Mouse (Mus musculus): ENCODE data around the gene Kcnk16. TPM values are rescaled to one million over a fixed set of nuclear protein-coding genes. Genes with fewer than 3 reads are reported as not detected.

Kcnk16 gene
- polyA plus RNA-seq, 1 experiment from 2014 or later: not detected

- H3K9me3 ChIP-seq (ENCODE audit: low read length): no peaks in the 10 kb centered on the region
- H3K36me3 ChIP-seq (ENCODE audit: insufficient read depth, low read length): no peaks in the 10 kb centered on the region
- TF ChIP-seq CTCF (IDR thresholded peaks at IDR 0.05) (no peak), EP300 (IDR thresholded peaks at IDR 0.05) (no peak)
- ATAC-seq (no peak), DNase-seq (ENCODE audit: low spot score) (no peak)
- 87% methylated on average over 1 of the region's 1 CpGs for WGBS
- no peak overlapping the region for H3K9ac ChIP-seq (replicated peaks; ENCODE audit: low read depth)
- no peak overlapping the region for H3K4me3 ChIP-seq (ENCODE audit: low read depth, low read length)
- H3K27me3 ChIP-seq (replicated peaks; ENCODE audit: insufficient read depth, low read length): no peaks in the 10 kb centered on the region
- H3K27ac ChIP-seq (ENCODE audit: low read length): no peak overlapping the region
- no peaks in the 10 kb centered on the region for H3K4me1 ChIP-seq (ENCODE audit: insufficient read depth, low read depth, low read length)
- no peak overlapping the region for H3K4me2 ChIP-seq (replicated peaks; ENCODE audit: low read depth, low read length)
These were observed 49.1 kb downstream of the Kcnk16 start for GRCm38 (mm10) chr14:20219849-20220248.

GRCm38 (mm10) chr14:20217299-20217864, 51.6 kb downstream of the Kcnk16 start:
- Histone ChIP-seq H3K27ac (ENCODE audit: low read length) (no peak overlapping the region), H3K9ac (replicated peaks; ENCODE audit: low read depth) (no peak overlapping the region), H3K36me3 (ENCODE audit: insufficient read depth, low read length) (no peaks in the 10 kb centered on the region), H3K9me3 (ENCODE audit: low read length) (no peaks in the 10 kb centered on the region), H3K4me3 (ENCODE audit: low read depth, low read length) (no peak overlapping the region), H3K4me1 (ENCODE audit: insufficient read depth, low read depth, low read length) (no peaks in the 10 kb centered on the region), H3K27me3 (replicated peaks; ENCODE audit: insufficient read depth, low read length) (no peaks in the 10 kb centered on the region), H3K4me2 (replicated peaks; ENCODE audit: low read depth, low read length) (no peak overlapping the region)
- 53% methylated on average over 3 of the region's 3 CpGs for WGBS
- DNase-seq (ENCODE audit: low spot score) (no peak), ATAC-seq (no peak)
- no peak for TF ChIP-seq EP300 (IDR thresholded peaks at IDR 0.05)
- no peak for TF ChIP-seq CTCF (IDR thresholded peaks at IDR 0.05)

- WGBS: 73% methylated on average over 7 of the region's 7 CpGs
- ATAC-seq (no peak), DNase-seq (ENCODE audit: low spot score) (no peak)
- Histone ChIP-seq H3K9ac (replicated peaks; ENCODE audit: low read depth) (no peak overlapping the region), H3K9me3 (ENCODE audit: low read length) (no peaks in the 10 kb centered on the region), H3K27me3 (replicated peaks; ENCODE audit: insufficient read depth, low read length) (no peaks in the 10 kb centered on the region), H3K36me3 (ENCODE audit: insufficient read depth, low read length) (no peaks in the 10 kb centered on the region), H3K4me1 (ENCODE audit: insufficient read depth, low read depth, low read length) (no peaks in the 10 kb centered on the region), H3K27ac (ENCODE audit: low read length) (no peak overlapping the region), H3K4me2 (replicated peaks; ENCODE audit: low read depth, low read length) (no peak overlapping the region), H3K4me3 (ENCODE audit: low read depth, low read length) (no peak overlapping the region)
- no peak for TF ChIP-seq EP300 (IDR thresholded peaks at IDR 0.05)
- no peak for TF ChIP-seq CTCF (IDR thresholded peaks at IDR 0.05)
These were observed 52.3 kb downstream of the Kcnk16 start for GRCm38 (mm10) chr14:20216561-20217298.

- no peak for TF ChIP-seq CTCF (IDR thresholded peaks at IDR 0.05)
- no peak for TF ChIP-seq EP300 (IDR thresholded peaks at IDR 0.05)
- no peaks in the 10 kb centered on the region for H3K27me3 ChIP-seq (replicated peaks; ENCODE audit: insufficient read depth, low read length)
- H3K36me3 ChIP-seq (ENCODE audit: insufficient read depth, low read length): no peaks in the 10 kb centered on the region
- H3K9me3 ChIP-seq (ENCODE audit: low read length): no peaks in the 10 kb centered on the region
- no peak for DNase-seq (ENCODE audit: low spot score)
- 33% methylated on average over 5 of the region's 5 CpGs for WGBS
- H3K4me3 ChIP-seq (ENCODE audit: low read depth, low read length): no peak overlapping the region
- no peak overlapping the region for H3K4me2 ChIP-seq (replicated peaks; ENCODE audit: low read depth, low read length)
- H3K27ac ChIP-seq (ENCODE audit: low read length): no peak overlapping the region
- H3K4me1 ChIP-seq (ENCODE audit: insufficient read depth, low read depth, low read length): no peaks in the 10 kb centered on the region
- no peak overlapping the region for H3K9ac ChIP-seq (replicated peaks; ENCODE audit: low read depth)
- no peak for ATAC-seq
These were observed 53.2 kb downstream of the Kcnk16 start for GRCm38 (mm10) chr14:20215826-20216225.

- Histone ChIP-seq H3K4me2 (replicated peaks; ENCODE audit: low read depth, low read length) (no peak overlapping the region), H3K36me3 (ENCODE audit: insufficient read depth, low read length) (no peaks in the 10 kb centered on the region), H3K9me3 (ENCODE audit: low read length) (no peaks in the 10 kb centered on the region), H3K4me3 (ENCODE audit: low read depth, low read length) (no peak overlapping the region), H3K27me3 (replicated peaks; ENCODE audit: insufficient read depth, low read length) (no peaks in the 10 kb centered on the region), H3K27ac (ENCODE audit: low read length) (no peak overlapping the region), H3K9ac (replicated peaks; ENCODE audit: low read depth) (no peak overlapping the region), H3K4me1 (ENCODE audit: insufficient read depth, low read depth, low read length) (no peaks in the 10 kb centered on the region)
- TF ChIP-seq CTCF (IDR thresholded peaks at IDR 0.05): no peak
- ATAC-seq (no peak; the same call in 1 of the 2 replicates), DNase-seq (ENCODE audit: low spot score) (peak; percentile 38)
- WGBS: 72% methylated on average over 7 of the region's 7 CpGs
These were observed 54.9 kb downstream of the Kcnk16 start for GRCm38 (mm10) chr14:20214125-20214524.

- Histone ChIP-seq H3K27ac (ENCODE audit: low read length) (no peak overlapping the region), H3K4me2 (replicated peaks; ENCODE audit: low read depth, low read length) (no peak overlapping the region), H3K4me3 (ENCODE audit: low read depth, low read length) (no peak overlapping the region), H3K36me3 (ENCODE audit: insufficient read depth, low read length) (no peaks in the 10 kb centered on the region), H3K4me1 (ENCODE audit: insufficient read depth, low read depth, low read length) (no peaks in the 10 kb centered on the region), H3K9me3 (ENCODE audit: low read length) (no peaks in the 10 kb centered on the region), H3K27me3 (replicated peaks; ENCODE audit: insufficient read depth, low read length) (no peaks in the 10 kb centered on the region), H3K9ac (replicated peaks; ENCODE audit: low read depth) (no peak overlapping the region)
- TF ChIP-seq EP300 (IDR thresholded peaks at IDR 0.05) (no peak), CTCF (IDR thresholded peaks at IDR 0.05) (no peak)
- WGBS: 62% methylated on average over 9 of the region's 9 CpGs
- DNase-seq (ENCODE audit: low spot score): no peak
- ATAC-seq: no peak
These were observed 57.0 kb downstream of the Kcnk16 start for GRCm38 (mm10) chr14:20211754-20212601.

Other genes starting within 250 kb of the Kcnk16 start
- gene Saysd1, start 130.7 kb downstream of the Kcnk16 start, polyA plus RNA-seq (2015; fragmentation: Nextera tagmentation; extraction: Ambion mirVana): 18.6 and 18.9 TPM in 2 replicates
- gene Kcnk5, start 87.4 kb downstream of the Kcnk16 start, polyA plus RNA-seq (2015; fragmentation: Nextera tagmentation; extraction: Ambion mirVana): 4.5 and 5.2 TPM in 2 replicates
- gene Nudt13, start 25.5 kb upstream of the Kcnk16 start, polyA plus RNA-seq (2015; fragmentation: Nextera tagmentation; extraction: Ambion mirVana): 12.6 and 13.0 TPM in 2 replicates
- 19.0 and 19.1 TPM in 2 replicates for gene Ecd, start 78.9 kb upstream of the Kcnk16 start, polyA plus RNA-seq (2015; fragmentation: Nextera tagmentation; extraction: Ambion mirVana)
- 14.7 and 16.9 TPM in 2 replicates for gene Fam149b, start 79.0 kb upstream of the Kcnk16 start, polyA plus RNA-seq (2015; fragmentation: Nextera tagmentation; extraction: Ambion mirVana)
- 34.7 and 37.9 TPM in 2 replicates for gene Dnajc9, start 119.7 kb upstream of the Kcnk16 start, polyA plus RNA-seq (2015; fragmentation: Nextera tagmentation; extraction: Ambion mirVana)
- 58.5 and 64.4 TPM in 2 replicates for gene Mrps16, start 124.4 kb upstream of the Kcnk16 start, polyA plus RNA-seq (2015; fragmentation: Nextera tagmentation; extraction: Ambion mirVana)
- 3.7 and 4.0 TPM in 2 replicates for gene Cfap70, start 183.0 kb upstream of the Kcnk16 start, polyA plus RNA-seq (2015; fragmentation: Nextera tagmentation; extraction: Ambion mirVana)
- 52.9 and 56.9 TPM in 2 replicates for gene Anxa7, start 210.9 kb upstream of the Kcnk16 start, polyA plus RNA-seq (2015; fragmentation: Nextera tagmentation; extraction: Ambion mirVana)
- gene Mss51, start 227.7 kb upstream of the Kcnk16 start, polyA plus RNA-seq (2015; fragmentation: Nextera tagmentation; extraction: Ambion mirVana): 0.20 and 0.38 TPM in 2 replicates

Measured in lung, postnatal 0 days (tissue).